Comparison of ENCODE assay signal across 17 mouse cellular contexts in the genomic region with DNA sequence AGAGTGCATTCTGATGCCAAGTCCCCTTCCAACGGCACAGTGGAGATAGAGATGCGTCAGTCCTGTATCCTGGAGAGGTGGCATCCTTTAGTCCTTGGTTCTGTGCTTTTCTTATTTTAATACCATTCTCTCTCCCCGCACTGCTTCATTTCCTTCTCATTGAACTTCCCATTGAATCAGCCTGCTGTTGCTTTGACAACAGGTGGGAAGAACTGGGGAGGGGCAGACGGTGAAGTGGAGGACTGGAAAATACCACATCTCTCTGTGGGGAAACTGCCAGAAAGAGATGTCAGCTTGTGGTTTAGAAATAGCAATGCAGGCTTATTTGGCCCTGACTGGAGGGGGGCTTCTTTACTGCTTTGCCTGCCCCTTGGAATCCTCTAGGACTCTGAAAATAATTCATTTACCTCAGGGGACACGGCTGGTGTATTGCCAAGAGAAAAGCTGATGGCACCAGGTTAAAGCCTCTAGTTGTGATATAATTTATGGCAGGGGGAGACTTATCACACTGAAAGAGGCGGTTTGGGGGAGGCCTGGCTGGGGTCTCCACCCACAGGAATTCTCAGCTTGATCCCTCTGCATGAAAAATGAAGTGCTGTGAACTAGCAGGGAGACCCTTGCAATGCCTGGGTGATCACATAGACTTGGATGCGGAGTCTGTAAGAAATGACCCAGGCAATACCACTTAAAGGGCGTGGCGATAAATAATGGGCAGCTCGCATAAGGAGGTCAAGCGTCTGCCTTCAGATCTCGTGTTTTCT.
DNase-seq lines count a peak whose midpoint lies in the region; ATAC-seq lines count a peak whose summit lies in the region.
"Had no signal": no experiment of that assay in that cellular context is flagged by ENCODE, and none has a peak within 500 bp of the region (broad histone marks: within the 10 kb centered on the region; RNA-seq: fewer than 3 reads in every experiment).

No protein-coding gene starts in this region.

- no peak overlapping the region for H3K4me2 ChIP-seq in embryonic facial prominence, embryonic 14.5 days (ENCODE audit: low read depth, low read length)
- H3K4me2 ChIP-seq: forebrain, embryonic 15.5 days; heart, embryonic 15.5 days; lung, embryonic 15.5 days; neural tube, embryonic 13.5 days had no signal

- H3K9ac ChIP-seq in embryonic facial prominence, embryonic 14.5 days (ENCODE audit: low read depth, low read length): no peak overlapping the region
- H3K9ac ChIP-seq: forebrain, embryonic 15.5 days; heart, embryonic 15.5 days; lung, embryonic 15.5 days; neural tube, embryonic 13.5 days had no signal

- no peak overlapping the region for H3K4me3 ChIP-seq in embryonic facial prominence, embryonic 14.5 days (ENCODE audit: low read depth, low read length)
- no peak overlapping the region for H3K4me3 ChIP-seq in embryonic facial prominence, embryonic 10.5 days
- H3K4me3 ChIP-seq: forebrain, embryonic 15.5 days; heart, embryonic 15.5 days; left cerebral cortex, adult 2 months; lung, embryonic 15.5 days; megakaryocyte, embryonic 14.5 days; neural tube, embryonic 13.5 days had no signal

- no peaks in the 10 kb centered on the region for H3K36me3 ChIP-seq in embryonic facial prominence, embryonic 14.5 days (ENCODE audit: control insufficient read depth, insufficient read depth, low read length)
- no peaks in the 10 kb centered on the region for H3K36me3 ChIP-seq in embryonic facial prominence, embryonic 10.5 days (replicated peaks)
- H3K36me3 ChIP-seq: forebrain, embryonic 15.5 days; heart, embryonic 15.5 days; lung, embryonic 15.5 days; neural tube, embryonic 13.5 days had no signal

- H3K4me1 ChIP-seq in embryonic facial prominence, embryonic 14.5 days (ENCODE audit: control insufficient read depth, insufficient read depth, low read length): no peaks in the 10 kb centered on the region
- no peaks in the 10 kb centered on the region for H3K4me1 ChIP-seq in embryonic facial prominence, embryonic 10.5 days
- H3K4me1 ChIP-seq: forebrain, embryonic 15.5 days; heart, embryonic 15.5 days; lung, embryonic 15.5 days; megakaryocyte, embryonic 14.5 days had no signal

- ATAC-seq in embryonic facial prominence, embryonic 14.5 days (ENCODE audit: low read depth): no peak
- ATAC-seq: forebrain, embryonic 15.5 days; intestine, embryonic 16.5 days had no signal

- no peaks in the 10 kb centered on the region for H3K27me3 ChIP-seq in embryonic facial prominence, embryonic 14.5 days (replicated peaks; ENCODE audit: control insufficient read depth, insufficient read depth, low read length)
- H3K27me3 ChIP-seq in embryonic facial prominence, embryonic 10.5 days (replicated peaks; ENCODE audit: low read depth, poor library complexity, severe bottlenecking): no peaks in the 10 kb centered on the region
- H3K27me3 ChIP-seq: forebrain, embryonic 15.5 days; heart, embryonic 15.5 days; lung, embryonic 15.5 days; megakaryocyte, embryonic 14.5 days; neural tube, embryonic 13.5 days had no signal

- no peaks in the 10 kb centered on the region for H3K9me3 ChIP-seq in embryonic facial prominence, embryonic 14.5 days (ENCODE audit: control insufficient read depth, low read length)
- H3K9me3 ChIP-seq in embryonic facial prominence, embryonic 10.5 days: no peaks in the 10 kb centered on the region
- H3K9me3 ChIP-seq: forebrain, embryonic 15.5 days; heart, embryonic 15.5 days; lung, embryonic 15.5 days; neural tube, embryonic 13.5 days had no signal

- DNase-seq in embryonic facial prominence, embryonic 14.5 days (ENCODE audit: low spot score): peak; percentile 36
- no peak for DNase-seq in embryonic facial prominence, embryonic 10.5 days (ENCODE audit: low spot score)
- peak; percentile 15 to 22 for DNase-seq in layer of hippocampus, adult 18-20 months (ENCODE audit: low spot score in 2 of 2)
- no peak for DNase-seq in layer of hippocampus, adult 9-10 months (ENCODE audit: low spot score)
- peak; percentile 77 for DNase-seq in R1 (ENCODE audit: low read depth, low spot score)
- DNase-seq in layer of hippocampus, postnatal 10 days (ENCODE audit: low spot score in 2 of 2): peak; percentile 9 to 14
- DNase-seq in cerebellum, adult 9-11 months: no peak
- no peak for DNase-seq in cerebellum, adult 11 months
- DNase-seq: adrenal gland, adult 8-10 months; cerebellum, postnatal 14 days had no signal

- no peak overlapping the region for H3K27ac ChIP-seq in embryonic facial prominence, embryonic 14.5 days (replicated peaks; ENCODE audit: low read depth, low read length)
- H3K27ac ChIP-seq in embryonic facial prominence, embryonic 10.5 days (replicated peaks): no peak overlapping the region
- H3K27ac ChIP-seq: forebrain, embryonic 15.5 days; heart, embryonic 15.5 days; left cerebral cortex, adult 2 months; lung, embryonic 15.5 days; neural tube, embryonic 13.5 days had no signal

- 62% methylated on average over 12 of the region's 12 CpGs for WGBS in embryonic facial prominence, embryonic 14.5 days
- WGBS in embryonic facial prominence, embryonic 10.5 days: 77% methylated on average over 12 of the region's 12 CpGs

Comparison
In these comparisons a context has a peak if more than half of its experiments do, and no peak if none do; other contexts are left out.
1. DNase-seq: peak in embryonic facial prominence, embryonic 14.5 days (single experiment), layer of hippocampus, adult 18-20 months (2 of 2), R1 (single experiment) and layer of hippocampus, postnatal 10 days (2 of 2); none in embryonic facial prominence, embryonic 10.5 days (single experiment), layer of hippocampus, adult 9-10 months (single experiment), cerebellum, adult 9-11 months (single experiment) and cerebellum, adult 11 months (single experiment).